Mouse (Mus musculus): ENCODE measurements around the gene Abhd16a.

DNA sequence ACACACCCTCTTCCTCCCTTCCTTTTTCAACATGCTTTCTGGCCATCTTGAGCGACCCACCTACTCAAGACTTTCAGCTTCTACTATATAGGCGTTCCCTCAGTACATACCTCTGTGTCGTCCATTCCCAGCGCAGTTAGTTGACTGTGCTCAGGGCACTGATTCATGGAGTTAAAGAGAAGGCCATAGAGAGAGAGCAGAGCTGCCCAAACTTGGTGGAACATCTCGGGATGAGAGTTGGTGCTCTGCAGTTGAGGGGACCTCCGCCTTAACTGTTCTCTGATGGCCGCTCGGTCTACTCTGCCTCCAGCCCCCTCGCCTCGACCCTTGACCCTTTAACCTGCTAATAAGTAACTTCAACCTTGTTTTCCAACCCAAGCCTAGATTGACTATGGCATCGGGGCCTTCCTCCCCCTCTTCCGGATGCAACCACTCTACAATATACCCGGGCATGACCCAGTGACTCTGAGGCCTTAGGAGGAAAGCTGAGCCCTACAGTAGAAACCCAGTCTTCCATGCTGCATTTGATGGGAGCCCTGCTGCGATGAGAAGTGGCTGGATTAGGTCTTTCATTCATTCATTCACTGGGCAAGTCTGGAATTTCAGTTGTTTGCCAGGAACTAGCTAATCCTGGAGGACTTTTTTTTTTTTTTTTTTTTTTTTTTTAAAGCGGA, 42.6 kb downstream of the Abhd16a start, which contains the start of gene Apom:
- no peak for TF ChIP-seq CTCF (IDR thresholded peaks at IDR 0.05; ENCODE audit: extremely low read depth, insufficient read depth, low read length)
- no peak for TF ChIP-seq POLR2A (IDR thresholded peaks at IDR 0.05; ENCODE audit: extremely low read depth, insufficient read depth, low read length)
